ENCODE assay signal across 9 mouse cellular contexts in genomic region chr3:41580401-41581323, GRCm38 (mm10). TPM values are rescaled to one million over a fixed set of nuclear protein-coding genes. Genes with fewer than 3 reads are reported as not detected.
DNase-seq lines count a peak whose midpoint lies in the region; ATAC-seq and TF ChIP-seq lines count a peak whose summit lies in the region.
"Had no signal": no experiment of that assay in that cellular context is flagged by ENCODE, and none has a peak within 500 bp of the region (broad histone marks: within the 10 kb centered on the region; RNA-seq: fewer than 3 reads in every experiment).

No protein-coding gene starts in this region.

- H3K27me3 ChIP-seq in hindbrain, postnatal 0 days (ENCODE audit: insufficient read depth, low read length), result no peaks in the 10 kb centered on the region
- no peaks in the 10 kb centered on the region for H3K27me3 ChIP-seq in limb, embryonic 12.5 days

- H3K4me1 ChIP-seq in hindbrain, postnatal 0 days (ENCODE audit: insufficient read depth, low read length), result peaks cover 13% of the 10 kb centered on the region
- peaks cover 37% of the 10 kb centered on the region for H3K4me1 ChIP-seq in limb, embryonic 12.5 days (replicated peaks)

- no peak for TF ChIP-seq CTCF in hindbrain, postnatal 0 days (IDR thresholded peaks at IDR 0.05; ENCODE audit: low read depth)

- WGBS in hindbrain, postnatal 0 days, result 28% methylated on average over 14 of the region's 14 CpGs
- WGBS in limb, embryonic 12.5 days, result 43% methylated on average over 14 of the region's 14 CpGs

- H3K36me3 ChIP-seq in hindbrain, postnatal 0 days (ENCODE audit: insufficient read depth, low read length), result no peaks in the 10 kb centered on the region
- H3K36me3 ChIP-seq in limb, embryonic 12.5 days, result no peaks in the 10 kb centered on the region

- no peak overlapping the region for H3K4me3 ChIP-seq in hindbrain, postnatal 0 days (ENCODE audit: low read length)
- H3K4me3 ChIP-seq in limb, embryonic 12.5 days (replicated peaks), result no peak overlapping the region

- H3K9ac ChIP-seq in hindbrain, postnatal 0 days (replicated peaks; ENCODE audit: low read length), result 0 out of 2 replicates have a peak overlapping the region, but pooled peaks have one; percentile 9
- peak overlapping the region; percentile 34; the same call in 1 of the 2 replicates for H3K9ac ChIP-seq in limb, embryonic 12.5 days (replicated peaks)

- ATAC-seq in hindbrain, postnatal 0 days, result 0 out of 2 replicates have a peak, but pooled peaks have one; percentile 38
- no peak for ATAC-seq in limb, embryonic 12.5 days (ENCODE audit: insufficient number of reproducible peaks, insufficient read depth, low FRiP score, low TSS enrichment, low read depth)

- peak overlapping the region; percentile 18 for H3K27ac ChIP-seq in hindbrain, postnatal 0 days
- H3K27ac ChIP-seq in limb, embryonic 12.5 days, result no peak overlapping the region; the same call in 1 of the 2 replicates

- DNase-seq in kidney, adult 11 months, result peak; percentile 62
- no peak for DNase-seq in kidney, postnatal 10 days
- DNase-seq in hindbrain, postnatal 0 days (ENCODE audit: low spot score), result peak; percentile 47
- DNase-seq in retina, embryonic 14.5 days (ENCODE audit: low spot score), result peak; percentile 33
- DNase-seq in cerebellum, postnatal 25 days, result no peak
- DNase-seq in urinary bladder, postnatal 25 days (ENCODE audit: low spot score), result no peak
- no peak for DNase-seq in left cerebral cortex, adult 8-10 months (ENCODE audit: low spot score in 2 of 2)
- DNase-seq: lung, adult 18-20 months had no signal

- H3K9me3 ChIP-seq in hindbrain, postnatal 0 days (ENCODE audit: low read length), result no peaks in the 10 kb centered on the region
- no peaks in the 10 kb centered on the region for H3K9me3 ChIP-seq in limb, embryonic 12.5 days

- H3K4me2 ChIP-seq in hindbrain, postnatal 0 days (ENCODE audit: low read depth, low read length), result no peak overlapping the region
- H3K4me2 ChIP-seq in limb, embryonic 12.5 days, result no peak overlapping the region

RNA-seq across cellular contexts. Expression of gene Jade1, which starts 25.1 kb away (rescaled TPM):
- 19.1 and 33.4 TPM in 2 replicates for total RNA-seq in hindbrain, postnatal 0 days (2014; rRNA removed)
- polyA plus RNA-seq in hindbrain, postnatal 0 days (2015; fragmentation: Nextera tagmentation; extraction: Ambion mirVana), result 18.0 and 18.7 TPM in 2 replicates
- 15.2 and 15.3 TPM in 2 replicates for polyA plus RNA-seq in limb, embryonic 12.5 days (2016; fragmentation: Nextera tagmentation; extraction: Ambion mirVana)
- 10 to 100 TPM; 46.6 to 57.7 (median 50.1) TPM for total RNA-seq in left cerebral cortex, adult 8-10 months (2022)

Comparison
In these comparisons a context has a peak if more than half of its experiments do, and no peak if none do; other contexts are left out.
1. DNase-seq: peak in kidney, adult 11 months (single experiment), hindbrain, postnatal 0 days (single experiment) and retina, embryonic 14.5 days (single experiment); none in kidney, postnatal 10 days (single experiment), cerebellum, postnatal 25 days (0 of 2), urinary bladder, postnatal 25 days (single experiment) and left cerebral cortex, adult 8-10 months (0 of 2).